Mouse (Mus musculus): ENCODE results near the gene Tnfrsf8.

- TF ChIP-seq CTCF (IDR thresholded peaks at IDR 0.05; ENCODE audit: control insufficient read depth, insufficient read depth, low read length) = no peak
- no peak for TF ChIP-seq POLR2A (IDR thresholded peaks at IDR 0.05; ENCODE audit: borderline replicate concordance, control insufficient read depth, low read depth, low read length)
Observed at GRCm38 (mm10) chr4:145313256-145313655, 1.7 kb downstream of the Tnfrsf8 start.
